Mouse (Mus musculus) CH12.LX (cell line): ENCODE measurements at regions not wholly inside any gene's neighbourhood (a gene's known extent, or its start where the extent isn't known, plus 50 kb on each side); places are given as distances from the start of the nearest gene placed in this dataset.

Experiments
- DNase-seq: peaks from one replicate; pipeline ENCODE4 v3.0.0-alpha.2; 2013; ENCODE audit errors: extremely low read depth
- H3K27ac ChIP-seq: 2 replicates; pipeline ENCODE4 v1.5.1; 2012; ENCODE audit warnings: low read depth, mild to moderate bottlenecking, control low read depth, moderate library complexity; ENCODE audit not compliant: insufficient read depth
- H3K27me3 ChIP-seq: replicated peaks from 2 replicates; pipeline ENCODE3; 2012; ENCODE audit warnings: inconsistent platforms
- H3K36me3 ChIP-seq, 2 experiments: replicated peaks in 1 of 2; 2 replicates each; pipeline versions ENCODE3 to v1.6.1; 2012; ENCODE audit warnings: inconsistent platforms in 1 of 2, low read length in 1 of 2, mild to moderate bottlenecking in 1 of 2, mixed read lengths in 1 of 2, moderate library complexity in 1 of 2; ENCODE audit not compliant: control insufficient read depth in 1 of 2, insufficient read depth in 1 of 2
- H3K4me1 ChIP-seq, 2 experiments: 2 replicates each; pipeline ENCODE4 v1.6.1; 2012; ENCODE audit warnings: inconsistent platforms in 1 of 2, moderate library complexity in 1 of 2; ENCODE audit not compliant: insufficient read depth in 2 of 2, control insufficient read depth in 1 of 2
- H3K4me2 ChIP-seq: 2 replicates; pipeline ENCODE4 v1.6.1; 2012; ENCODE audit warnings: low read depth, mild to moderate bottlenecking, control low read depth; ENCODE audit not compliant: poor library complexity, insufficient read depth, severe bottlenecking
- H3K4me3 ChIP-seq, 3 experiments: fragments of 150-350 bp in 1 of 3; sonication (generic) in 1 of 3; replicated peaks in 1 of 3; 2 replicates each; pipeline versions ENCODE3 to v1.5.1; 2011 to 2012; ENCODE audit warnings: low read depth in 2 of 3, low read length in 2 of 3, mild to moderate bottlenecking in 2 of 3, moderate library complexity in 2 of 3, control low read depth in 1 of 3, improper control_type of control experiment in 1 of 3, inconsistent platforms in 1 of 3, mixed read lengths in 1 of 3; ENCODE audit not compliant: poor library complexity in 1 of 3
- H3K79me2 ChIP-seq: replicated peaks from 2 replicates; pipeline ENCODE4 v1.6.1; 2012; ENCODE audit warnings: mild to moderate bottlenecking, moderate library complexity; ENCODE audit not compliant: control insufficient read depth, poor library complexity, insufficient read depth, severe bottlenecking; ENCODE audit errors: extremely low read depth
- H3K9ac ChIP-seq: 2 replicates; pipeline ENCODE4 v1.6.1; 2012; ENCODE audit warnings: low read depth, mild to moderate bottlenecking, control low read depth, moderate library complexity; ENCODE audit not compliant: insufficient read depth
- H3K9me3 ChIP-seq: replicated peaks from 2 replicates; pipeline ENCODE3; 2012; ENCODE audit warnings: low read length, inconsistent platforms, mixed read lengths
- CHD1 ChIP-seq: IDR thresholded peaks from 2 replicates; pipeline ENCODE4 v1.6.1; 2012; ENCODE audit warnings: low read depth, low read length, improper control_type of control experiment, inconsistent platforms
- CTCF ChIP-seq, 2 experiments: IDR thresholded peaks in 1 of 2; conservative IDR thresholded peaks in 1 of 2; 2 replicates each; pipeline ENCODE4 v1.5.1; 2011 to 2012; ENCODE audit warnings: low read depth in 2 of 2, low read length in 2 of 2, improper control_type of control experiment in 1 of 2, inconsistent platforms in 1 of 2, mild to moderate bottlenecking in 1 of 2, moderate library complexity in 1 of 2
- E2F4 ChIP-seq: IDR thresholded peaks from 2 replicates; pipeline ENCODE4 v1.6.1; 2011; ENCODE audit warnings: low read depth, low read length, improper control_type of control experiment; ENCODE audit not compliant: insufficient replicate concordance
- ETS1 ChIP-seq: conservative IDR thresholded peaks from 2 replicates; pipeline ENCODE4 v1.6.1; 2012; ENCODE audit warnings: low read depth, mild to moderate bottlenecking, inconsistent platforms, low read length, improper control_type of control experiment, moderate library complexity
- IRF4 ChIP-seq: IDR thresholded peaks from 2 replicates; pipeline ENCODE4 v1.6.1; 2014; ENCODE audit warnings: low read depth, mild to moderate bottlenecking, inconsistent platforms, low read length, improper control_type of control experiment
- JUN ChIP-seq: IDR thresholded peaks from 2 replicates; pipeline ENCODE4 v1.6.1; 2011; ENCODE audit warnings: low read depth, mild to moderate bottlenecking, low read length, improper control_type of control experiment, moderate library complexity; ENCODE audit not compliant: insufficient read depth
- KAT2A ChIP-seq: IDR thresholded peaks from 2 replicates; pipeline ENCODE4 v1.6.1; 2012; ENCODE audit warnings: low read length, improper control_type of control experiment, inconsistent platforms; ENCODE audit not compliant: insufficient replicate concordance
- MAFK ChIP-seq: IDR thresholded peaks from 2 replicates; pipeline ENCODE4 v1.6.1; 2011; ENCODE audit warnings: low read length, improper control_type of control experiment; ENCODE audit not compliant: insufficient replicate concordance
- MXI1 ChIP-seq: IDR thresholded peaks from 2 replicates; pipeline ENCODE4 v1.6.1; 2011; ENCODE audit warnings: mild to moderate bottlenecking, low read depth, low read length, improper control_type of control experiment
- MYC ChIP-seq: IDR thresholded peaks from 2 replicates; pipeline ENCODE4 v1.6.1; 2011; ENCODE audit warnings: low read depth, mild to moderate bottlenecking, improper control_type of control experiment, low read length
- NELFE ChIP-seq: IDR thresholded peaks from 2 replicates; pipeline ENCODE4 v1.6.1; 2011; ENCODE audit warnings: low read depth, low read length, improper control_type of control experiment
- POLR2A ChIP-seq: IDR thresholded peaks from 2 replicates; pipeline ENCODE4 v1.6.1; 2011; ENCODE audit warnings: low read depth, mild to moderate bottlenecking, improper control_type of control experiment, low read length
- RAD21 ChIP-seq: IDR thresholded peaks from 2 replicates; pipeline ENCODE4 v1.6.1; 2011; ENCODE audit warnings: low read depth, mild to moderate bottlenecking, low read length, improper control_type of control experiment, moderate library complexity
- RCOR1 ChIP-seq: conservative IDR thresholded peaks from 2 replicates; pipeline ENCODE4 v1.6.1; 2012; ENCODE audit warnings: low read depth, mild to moderate bottlenecking, inconsistent platforms, low read length, improper control_type of control experiment
- SMC3 ChIP-seq: IDR thresholded peaks from 2 replicates; pipeline ENCODE4 v1.6.1; 2011; ENCODE audit warnings: low read depth, low read length, improper control_type of control experiment
- USF2 ChIP-seq: conservative IDR thresholded peaks from 2 replicates; pipeline ENCODE4 v1.6.1; 2011; ENCODE audit warnings: low read depth, low read length, improper control_type of control experiment
- ZC3H11A ChIP-seq: IDR thresholded peaks from 2 replicates; pipeline ENCODE4 v1.6.1; 2012; ENCODE audit warnings: low read depth, mild to moderate bottlenecking, inconsistent platforms, low read length, improper control_type of control experiment
- ZKSCAN1 ChIP-seq: IDR thresholded peaks from 2 replicates; pipeline ENCODE4 v1.6.1; 2012; ENCODE audit warnings: low read depth, inconsistent platforms, low read length, improper control_type of control experiment, borderline replicate concordance
- dilution Hi-C: fragments of 300-500 bp; cut with MboI; formaldehyde crosslinking; loops from 2 replicates; pipeline ENCODE4 v1.14.3; 2020; ENCODE audit warnings: low sequenced_read_pairs; ENCODE audit not compliant: extremely low pct_unique_long_range_greater_than_20kb, extremely low pct_ligation_motif_present
- in situ Hi-C: fragments of 300-500 bp; cut with MboI; formaldehyde crosslinking; loops from 3 replicates; pipeline ENCODE4 v1.14.3; 2019; ENCODE audit warnings: low sequenced_read_pairs, low pct_ligation_motif_present, low pct_unique_long_range_greater_than_20kb, mixed read lengths

- H3K4me3 ChIP-seq = no peak overlapping the region
- no peaks in the 10 kb centered on the region for H3K4me1 ChIP-seq
- in situ Hi-C loops = no loop called here
- DNase-seq = no peak
- H3K27ac ChIP-seq = no peak overlapping the region
- no peaks in the 10 kb centered on the region for H3K36me3 ChIP-seq
- H3K4me2 ChIP-seq = no peak overlapping the region
- peaks cover 77% of the 10 kb centered on the region for H3K9me3 ChIP-seq
- H3K79me2 ChIP-seq = no peaks in the 10 kb centered on the region
- H3K27me3 ChIP-seq = no peaks in the 10 kb centered on the region
- H3K9ac ChIP-seq = no peak overlapping the region
- TF ChIP-seq CHD1 (no peak), MYC (no peak), KAT2A (no peak), MXI1 (no peak), RAD21 (no peak), USF2 (no peak)
- dilution Hi-C loops = no loop called here
Observed at GRCm38 (mm10) chr16:7654451-7654850, 770.5 kb downstream of the Tmem114 start.

- Histone ChIP-seq H3K36me3 (no peaks in the 10 kb centered on the region), H3K4me2 (no peak overlapping the region), H3K4me3 (no peak overlapping the region), H3K27ac (no peak overlapping the region), H3K9me3 (peaks cover 68% of the 10 kb centered on the region), H3K27me3 (no peaks in the 10 kb centered on the region), H3K79me2 (no peaks in the 10 kb centered on the region), H3K4me1 (no peaks in the 10 kb centered on the region), H3K9ac (no peak overlapping the region)
- no peak for TF ChIP-seq KAT2A
- no peak for TF ChIP-seq ETS1
- TF ChIP-seq SMC3 = no peak
- TF ChIP-seq ZKSCAN1 = no peak
- no peak for TF ChIP-seq NELFE
- TF ChIP-seq IRF4 = no peak
- TF ChIP-seq MXI1 = no peak
- TF ChIP-seq RCOR1 = no peak
- TF ChIP-seq JUN = no peak
- TF ChIP-seq RAD21 = no peak
- no peak for DNase-seq
- dilution Hi-C loops = no loop called here
- in situ Hi-C loops = no loop called here
Observed at GRCm38 (mm10) chr16:7649771-7650170, 775.2 kb downstream of the Tmem114 start.

DNA sequence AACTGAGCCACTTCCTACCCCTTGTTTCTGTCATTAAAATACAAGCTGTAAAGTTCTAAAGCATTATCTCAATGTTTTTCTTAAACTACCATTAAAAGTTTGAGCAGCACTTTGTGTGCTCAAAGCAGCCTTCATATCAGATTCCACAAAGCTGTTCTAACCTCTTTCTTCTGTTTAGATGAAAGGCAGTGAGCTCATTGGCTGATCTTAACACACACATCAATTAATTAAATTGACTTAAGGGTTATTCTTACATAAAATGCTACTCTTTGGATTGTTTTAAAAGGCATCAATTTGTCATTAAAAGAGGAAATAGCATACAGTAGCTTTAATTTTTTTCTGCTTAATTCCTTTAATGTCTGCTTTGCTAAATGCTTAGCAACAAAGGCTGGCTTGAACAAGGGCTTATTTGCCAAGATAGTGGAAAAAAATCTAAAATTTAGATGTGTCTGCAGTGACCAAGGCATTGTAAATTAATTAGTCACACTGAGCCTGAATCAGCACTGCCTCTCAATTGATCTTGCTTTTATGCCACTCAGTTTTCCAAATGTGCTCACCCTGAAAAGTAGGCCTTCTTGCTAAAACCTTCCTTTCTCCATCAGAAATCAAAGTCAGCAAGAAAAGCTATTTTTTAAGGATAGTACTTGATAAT lies 777.5 kb downstream of the Tmem114 start:
- Histone ChIP-seq H3K9ac (no peak overlapping the region), H3K27ac (no peak overlapping the region), H3K4me2 (no peak overlapping the region), H3K4me3 (no peak overlapping the region), H3K9me3 (peaks cover 65% of the 10 kb centered on the region), H3K4me1 (no peaks in the 10 kb centered on the region), H3K27me3 (no peaks in the 10 kb centered on the region), H3K36me3 (no peaks in the 10 kb centered on the region), H3K79me2 (no peaks in the 10 kb centered on the region)
- DNase-seq = no peak
- TF ChIP-seq MAFK (no peak), MXI1 (no peak), ETS1 (no peak), E2F4 (no peak), ZC3H11A (no peak), POLR2A (no peak), RAD21 (no peak), IRF4 (no peak), CHD1 (no peak), CTCF (conservative IDR thresholded peaks at IDR 0.05 in 1 of 2, IDR thresholded peaks at IDR 0.05 in 1 of 2; ENCODE audit: low read depth in 2 of 2, low read length in 2 of 2) (no peak), ZKSCAN1 (no peak), KAT2A (no peak), SMC3 (no peak)
- dilution Hi-C loops (no loop called here), in situ Hi-C loops (no loop called here)
